In the genomic region with DNA sequence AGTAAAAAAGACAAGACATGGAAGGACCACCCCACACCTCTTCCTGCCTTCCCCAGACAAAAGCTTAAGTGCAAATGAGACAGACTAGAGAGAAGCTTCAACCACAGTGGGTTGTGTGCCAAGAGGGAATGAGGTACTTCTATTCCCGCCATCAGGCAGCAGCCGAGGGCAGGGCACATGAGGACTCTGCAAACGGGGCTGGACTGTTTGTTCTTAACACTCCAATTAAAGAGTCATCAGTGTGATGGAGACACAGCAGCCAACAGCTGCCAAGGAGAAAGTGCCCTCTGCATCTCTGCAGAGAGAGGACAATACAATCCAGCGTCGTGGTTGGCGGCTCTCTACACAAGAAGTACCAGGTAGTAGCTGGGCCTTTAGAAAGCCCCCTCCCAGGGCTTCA, we compare ENCODE assay signal across 18 mouse cellular contexts.
DNase-seq lines count a peak whose midpoint lies in the region; ATAC-seq and TF ChIP-seq lines count a peak whose summit lies in the region.
"Had no signal": no experiment of that assay in that cellular context is flagged by ENCODE, and none has a peak within 500 bp of the region (broad histone marks: within the 10 kb centered on the region; RNA-seq: fewer than 3 reads in every experiment).

No protein-coding gene starts in this region.

- peaks cover 3% of the 10 kb centered on the region; the same call in 1 of the 2 replicates for H3K36me3 ChIP-seq in hindbrain, embryonic 15.5 days
- H3K36me3 ChIP-seq in limb, embryonic 11.5 days (ENCODE audit: control insufficient read depth, insufficient read depth, low read length), result peaks cover 3% of the 10 kb centered on the region; the same call in 1 of the 2 replicates
- peaks cover 64% of the 10 kb centered on the region for H3K36me3 ChIP-seq in forebrain, embryonic 10.5 days (replicated peaks)

- H3K9me3 ChIP-seq in hindbrain, embryonic 15.5 days, result no peaks in the 10 kb centered on the region
- H3K9me3 ChIP-seq in limb, embryonic 11.5 days (ENCODE audit: control insufficient read depth, low read length), result no peaks in the 10 kb centered on the region
- no peaks in the 10 kb centered on the region for H3K9me3 ChIP-seq in forebrain, embryonic 10.5 days
- H3K9me3 ChIP-seq: embryonic facial prominence, embryonic 15.5 days; forebrain, embryonic 12.5 days; lung, embryonic 15.5 days had no signal

- H3K27ac ChIP-seq in layer of hippocampus, adult 2 months, result peak overlapping the region; percentile 40; the same call in 1 of the 2 replicates
- peak overlapping the region; percentile 78 for H3K27ac ChIP-seq in hindbrain, embryonic 15.5 days (replicated peaks)
- 0 out of 2 replicates have a peak overlapping the region, but pooled peaks have one; percentile 87 for H3K27ac ChIP-seq in limb, embryonic 11.5 days (replicated peaks; ENCODE audit: low read depth, low read length)
- no peak overlapping the region for H3K27ac ChIP-seq in forebrain, embryonic 10.5 days
- H3K27ac ChIP-seq: embryonic facial prominence, embryonic 15.5 days; lung, embryonic 15.5 days had no signal

- no peak for TF ChIP-seq CTCF in layer of hippocampus, adult 2 months (conservative IDR thresholded peaks at IDR 0.05)

- no peak for ATAC-seq in hindbrain, embryonic 15.5 days (ENCODE audit: low FRiP score, low read depth)
- ATAC-seq in limb, embryonic 11.5 days (ENCODE audit: insufficient number of reproducible peaks, low FRiP score, low TSS enrichment, low read depth), result no peak

- peaks cover 47% of the 10 kb centered on the region for H3K4me1 ChIP-seq in hindbrain, embryonic 15.5 days (replicated peaks)
- peaks cover 56% of the 10 kb centered on the region for H3K4me1 ChIP-seq in limb, embryonic 11.5 days (ENCODE audit: control insufficient read depth, insufficient read depth, low read length)
- peaks cover 51% of the 10 kb centered on the region for H3K4me1 ChIP-seq in forebrain, embryonic 10.5 days

- DNase-seq in layer of hippocampus, adult 2 months (ENCODE audit: low spot score in 2 of 2), result no peak
- no peak for DNase-seq in layer of hippocampus, adult 9-10 months (ENCODE audit: low spot score)
- no peak for DNase-seq in limb, embryonic 11.5 days (ENCODE audit: low spot score)
- peak; percentile 25 to 63 for DNase-seq in lung, postnatal 4 days
- DNase-seq in kidney, adult 18-20 months, result no peak
- DNase-seq in forebrain, embryonic 10.5 days (ENCODE audit: extremely low spot score, low spot score), result no peak
- DNase-seq: adrenal gland, postnatal 36 days; cerebellum, adult 8-10 months; gastrocnemius, postnatal 36 days; kidney, adult 11 months; kidney, postnatal 14 days; layer of hippocampus, adult 9-11 months; thymus, adult 18-20 months had no signal

- H3K4me2 ChIP-seq in hindbrain, embryonic 15.5 days, result no peak overlapping the region
- no peak overlapping the region for H3K4me2 ChIP-seq in limb, embryonic 11.5 days (ENCODE audit: low read depth, severe bottlenecking)
- H3K4me2 ChIP-seq: embryonic facial prominence, embryonic 15.5 days; forebrain, embryonic 12.5 days; heart, embryonic 11.5 days; lung, embryonic 15.5 days had no signal

- 58% methylated on average over 6 of the region's 6 CpGs for WGBS in hindbrain, embryonic 15.5 days
- WGBS in limb, embryonic 11.5 days, result 45% methylated on average over 6 of the region's 6 CpGs
- 82% methylated on average over 6 of the region's 6 CpGs for WGBS in forebrain, embryonic 10.5 days

- H3K4me3 ChIP-seq in layer of hippocampus, adult 2 months, result no peak overlapping the region
- H3K4me3 ChIP-seq in hindbrain, embryonic 15.5 days, result no peak overlapping the region
- no peak overlapping the region for H3K4me3 ChIP-seq in limb, embryonic 11.5 days (ENCODE audit: low read depth, low read length)
- H3K4me3 ChIP-seq in forebrain, embryonic 10.5 days, result no peak overlapping the region
- H3K4me3 ChIP-seq: embryonic facial prominence, embryonic 15.5 days; forebrain, embryonic 12.5 days; lung, embryonic 15.5 days had no signal

- no peaks in the 10 kb centered on the region for H3K27me3 ChIP-seq in hindbrain, embryonic 15.5 days
- H3K27me3 ChIP-seq in limb, embryonic 11.5 days (ENCODE audit: control insufficient read depth, insufficient read depth, low read length), result no peaks in the 10 kb centered on the region
- H3K27me3 ChIP-seq in forebrain, embryonic 10.5 days (ENCODE audit: poor library complexity, severe bottlenecking), result no peaks in the 10 kb centered on the region
- H3K27me3 ChIP-seq: embryonic facial prominence, embryonic 15.5 days; forebrain, embryonic 12.5 days; lung, embryonic 15.5 days had no signal

- no peak overlapping the region for H3K9ac ChIP-seq in hindbrain, embryonic 15.5 days
- H3K9ac ChIP-seq in limb, embryonic 11.5 days (ENCODE audit: low read length), result no peak overlapping the region
- H3K9ac ChIP-seq: embryonic facial prominence, embryonic 15.5 days; forebrain, embryonic 12.5 days; lung, embryonic 15.5 days had no signal

Comparison
In these comparisons a context has a peak if more than half of its experiments do, and no peak if none do; other contexts are left out.
1. DNase-seq: peak in lung, postnatal 4 days (2 of 2); none in layer of hippocampus, adult 2 months (0 of 2), layer of hippocampus, adult 9-10 months (single experiment), limb, embryonic 11.5 days (single experiment), kidney, adult 18-20 months (single experiment) and forebrain, embryonic 10.5 days (single experiment).